Mouse (Mus musculus) WW6 (cell line): ENCODE data around the gene Amigo3.

Source experiments
- DNase-seq: peaks from one replicate; pipeline ENCODE4 v3.0.0-alpha.2; 2013; ENCODE audit warnings: low read depth, low spot score

Amigo3 gene

GRCm38 (mm10) chr9:108052411-108052810 is 548 bp upstream of the Amigo3 start:
- DNase-seq: no peak

- DNase-seq: no peak
Observed at GRCm38 (mm10) chr9:108053665-108054225, 786 bp downstream of the Amigo3 start.

- no peak for DNase-seq
Observed at GRCm38 (mm10) chr9:108054331-108055040, 1.5 kb downstream of the Amigo3 start.

- no peak for DNase-seq
Observed at GRCm38 (mm10) chr9:108055061-108055460, 2.1 kb downstream of the Amigo3 start.

- DNase-seq: no peak
Observed at GRCm38 (mm10) chr9:108055661-108056237, 2.8 kb downstream of the Amigo3 start.

GRCm38 (mm10) chr9:108056361-108057261 is 3.7 kb downstream of the Amigo3 start:
- no peak for DNase-seq

- DNase-seq: no peak
Observed at GRCm38 (mm10) chr9:108057262-108057562, 4.3 kb downstream of the Amigo3 start.

- DNase-seq: no peak
Observed at GRCm38 (mm10) chr9:108058291-108058690, 5.3 kb downstream of the Amigo3 start.

GRCm38 (mm10) chr9:108062142-108062541 is 9.2 kb downstream of the Amigo3 start:
- DNase-seq: no peak

- no peak for DNase-seq
Observed at GRCm38 (mm10) chr9:108063361-108063760, 10.4 kb downstream of the Amigo3 start.

GRCm38 (mm10) chr9:108065491-108066011 is 12.6 kb downstream of the Amigo3 start:
- no peak for DNase-seq

GRCm38 (mm10) chr9:108067199-108067598 is 14.2 kb downstream of the Amigo3 start:
- DNase-seq: no peak

GRCm38 (mm10) chr9:108067900-108068299 is 14.9 kb downstream of the Amigo3 start:
- no peak for DNase-seq

GRCm38 (mm10) chr9:108069007-108069406 is 16.0 kb downstream of the Amigo3 start:
- no peak for DNase-seq

GRCm38 (mm10) chr9:108069529-108069928 is 16.6 kb downstream of the Amigo3 start:
- no peak for DNase-seq

GRCm38 (mm10) chr9:108071801-108072200 is 18.8 kb downstream of the Amigo3 start:
- DNase-seq: no peak

- no peak for DNase-seq
Observed at GRCm38 (mm10) chr9:108072481-108072924, 19.5 kb downstream of the Amigo3 start.

- no peak for DNase-seq
Observed at GRCm38 (mm10) chr9:108073141-108073930, 20.4 kb downstream of the Amigo3 start.

GRCm38 (mm10) chr9:108080168-108080567 is 27.2 kb downstream of the Amigo3 start, which contains the start of gene Mst1:
Gene Mst1 (plus strand): TSS chr9:108080436.
- no peak for DNase-seq

GRCm38 (mm10) chr9:108082549-108082948 is 29.6 kb downstream of the Amigo3 start:
- DNase-seq: no peak

- DNase-seq: no peak
Observed at GRCm38 (mm10) chr9:108082988-108083431, 30.1 kb downstream of the Amigo3 start, which contains the start of gene Rnf123. Gene Rnf123 (minus strand): TSS chr9:108083346.
